Comparison of ENCODE assay signal across 18 mouse cellular contexts in genomic region chr17:11817886-11818285, GRCm38 (mm10).
"Had no signal": no experiment of that assay in that cellular context is flagged by ENCODE, and none has a peak within 500 bp of the region (broad histone marks: within the 10 kb centered on the region; RNA-seq: fewer than 3 reads in every experiment).

No protein-coding gene starts in this region.

- H3K27me3 ChIP-seq: kidney, embryonic 15.5 days; stomach, embryonic 15.5 days had no signal

- H3K4me2 ChIP-seq: kidney, embryonic 15.5 days; lung, embryonic 14.5 days; stomach, embryonic 15.5 days had no signal

- DNase-seq: kidney, adult 2 months; kidney, postnatal 10 days; kidney, postnatal 36 days; layer of hippocampus, postnatal 36 days; liver, postnatal 0 days; lung, embryonic 14.5 days; midbrain, embryonic 14.5 days; right cerebral cortex, postnatal 25 days; spleen, adult 18-20 months; thymus, adult 18-20 months; thymus, postnatal 36 days had no signal

- H3K36me3 ChIP-seq: kidney, embryonic 15.5 days; midbrain, embryonic 10.5 days; stomach, embryonic 15.5 days had no signal

- H3K4me1 ChIP-seq: kidney, embryonic 15.5 days; stomach, embryonic 15.5 days had no signal

- H3K27ac ChIP-seq: kidney, embryonic 15.5 days; left cerebral cortex, adult 2 months; liver, embryonic 14.5 days; macrophage; midbrain, embryonic 10.5 days; stomach, embryonic 15.5 days had no signal

- H3K9ac ChIP-seq: kidney, embryonic 15.5 days; liver, embryonic 14.5 days; liver, postnatal 0 days; lung, embryonic 14.5 days; stomach, embryonic 15.5 days had no signal

- H3K9me3 ChIP-seq: kidney, embryonic 15.5 days; midbrain, embryonic 10.5 days; stomach, embryonic 15.5 days had no signal

- ATAC-seq: liver, postnatal 0 days; lung, postnatal 0 days had no signal

- H3K4me3 ChIP-seq: kidney, embryonic 15.5 days; left cerebral cortex, adult 2 months; midbrain, embryonic 10.5 days; stomach, embryonic 15.5 days had no signal
